Mouse (Mus musculus) hindbrain, postnatal 0 days (tissue): ENCODE data around the gene Prkag2. TPM values are rescaled to one million over a fixed set of nuclear protein-coding genes. Genes with fewer than 3 reads are reported as not detected.

Source experiments
- ATAC-seq: fragments of 200-750 bp; cut with Nextera tagmentation; 2 replicates; pipeline ENCODE4 v1.8.0; 2017; ENCODE audit warnings: mild to moderate bottlenecking, moderate TSS enrichment, moderate library complexity
- DNase-seq: peaks from one replicate; pipeline ENCODE4 v3.0.0-alpha.2; 2015; ENCODE audit warnings: low spot score
- H3K27ac ChIP-seq: fragments of 300-500 bp; sonication (generic); 2 replicates; pipeline ENCODE4 v1.5.1; 2014; ENCODE audit warnings: mild to moderate bottlenecking
- H3K27me3 ChIP-seq: fragments of 300-500 bp; sonication (generic); 2 replicates; pipeline ENCODE4 v1.6.1; 2014; ENCODE audit warnings: low read length, mixed read lengths; ENCODE audit not compliant: insufficient read depth
- H3K36me3 ChIP-seq: fragments of 300-500 bp; sonication (generic); 2 replicates; pipeline ENCODE4 v1.6.1; 2014; ENCODE audit warnings: low read length, mixed read lengths; ENCODE audit not compliant: insufficient read depth
- H3K4me1 ChIP-seq: fragments of 300-500 bp; sonication (generic); 2 replicates; pipeline ENCODE4 v1.6.1; 2014; ENCODE audit warnings: antibody characterized with exemption, low read length, mixed read lengths; ENCODE audit not compliant: insufficient read depth
- H3K4me2 ChIP-seq: fragments of 300-500 bp; sonication (generic); 2 replicates; pipeline ENCODE4 v1.6.1; 2014; ENCODE audit warnings: low read depth, mild to moderate bottlenecking, low read length, moderate library complexity, mixed read lengths
- H3K4me3 ChIP-seq: fragments of 300-500 bp; sonication (generic); 2 replicates; pipeline ENCODE4 v1.5.1; 2014; ENCODE audit warnings: low read length
- H3K9ac ChIP-seq: fragments of 300-500 bp; sonication (generic); replicated peaks from 2 replicates; pipeline ENCODE4 v1.6.1; 2014; ENCODE audit warnings: mild to moderate bottlenecking, low read length, moderate library complexity, mixed read lengths
- H3K9me3 ChIP-seq: fragments of 300-500 bp; sonication (generic); 2 replicates; pipeline ENCODE4 v1.6.1; 2016; ENCODE audit warnings: low read length, mixed read lengths
- CTCF ChIP-seq: IDR thresholded peaks from 2 replicates; pipeline ENCODE4 v1.5.1; 2016; ENCODE audit warnings: antibody characterized with exemption, control low read depth, low read depth
- WGBS: fragments of 180-500 bp; shearing (Covaris S2); extraction: QIAGEN DNeasy Blood & Tissue Kit; methylation state at CpG from one replicate; pipeline ENCODE4 v1.1.7; 2014; 5-methylcytosine and 5-hydroxymethylcytosine counted together
- polyA plus RNA-seq: library from polyadenylated mRNA; unstranded; fragments of >200 nt; fragmentation: Nextera tagmentation; extraction: Ambion mirVana; gene quantifications from 2 replicates; pipeline ENCODE4 v1.2.1, GENCODE M21; 2015
- total RNA-seq: library from RNA; depleted of rRNA; stranded (reverse); fragments of >200 nt; gene quantifications from 2 replicates; pipeline ENCODE4 v1.2.3, GENCODE M21; 2014

Gene Prkag2
- total and polyA plus RNA-seq, 2 experiments from 2014 or later: 38.3 to 86.4 TPM

DNA sequence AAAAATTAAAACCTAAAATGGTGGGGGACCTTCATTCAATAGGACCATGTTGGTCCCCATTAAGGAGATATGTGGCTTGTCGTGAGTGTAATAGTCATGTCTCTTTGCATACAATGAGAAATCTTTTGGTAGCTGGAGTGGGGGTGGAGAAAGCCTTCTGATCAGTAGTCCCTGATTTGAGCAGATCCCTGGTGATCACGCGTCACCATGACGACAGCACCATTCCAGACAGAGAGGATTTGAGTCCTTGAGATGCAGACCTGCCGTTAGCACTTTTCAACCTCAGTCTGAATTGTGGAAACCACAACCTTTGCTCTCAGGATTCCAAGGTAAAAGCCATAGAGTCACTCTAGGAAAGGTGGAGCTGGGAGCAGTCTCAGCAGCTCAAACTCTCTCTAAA, 18.7 kb upstream of the Prkag2 start:
- ATAC-seq (no peak), DNase-seq (peak; percentile 36)
- no peak overlapping the region for H3K27ac ChIP-seq
- H3K27me3 ChIP-seq: no peaks in the 10 kb centered on the region
- no peaks in the 10 kb centered on the region for H3K9me3 ChIP-seq
- no peaks in the 10 kb centered on the region for H3K4me1 ChIP-seq
- no peak for TF ChIP-seq CTCF
- no peak overlapping the region for H3K9ac ChIP-seq
- H3K36me3 ChIP-seq: no peaks in the 10 kb centered on the region
- H3K4me3 ChIP-seq: no peak overlapping the region
- H3K4me2 ChIP-seq: no peak overlapping the region
- 71% methylated on average over 5 of the region's 5 CpGs for WGBS

- Histone ChIP-seq H3K36me3 (no peaks in the 10 kb centered on the region), H3K4me3 (no peak overlapping the region), H3K27ac (no peak overlapping the region), H3K9ac (no peak overlapping the region), H3K4me1 (no peaks in the 10 kb centered on the region), H3K4me2 (no peak overlapping the region), H3K9me3 (no peaks in the 10 kb centered on the region), H3K27me3 (no peaks in the 10 kb centered on the region)
- WGBS: 77% methylated on average over 5 of the region's 5 CpGs
- no peak for ATAC-seq
- no peak for DNase-seq
- no peak for TF ChIP-seq CTCF
Observed at GRCm38 (mm10) chr5:25115997-25116396, 15.6 kb upstream of the Prkag2 start.

- WGBS: 80% methylated on average over 5 of the region's 5 CpGs
- no peak for DNase-seq
- no peak for TF ChIP-seq CTCF
- no peak overlapping the region for H3K27ac ChIP-seq
- no peak overlapping the region for H3K4me3 ChIP-seq
- no peak overlapping the region for H3K9ac ChIP-seq
- H3K36me3 ChIP-seq: no peaks in the 10 kb centered on the region
- ATAC-seq: no peak
- no peaks in the 10 kb centered on the region for H3K9me3 ChIP-seq
- no peak overlapping the region for H3K4me2 ChIP-seq
- H3K27me3 ChIP-seq: no peaks in the 10 kb centered on the region
- no peaks in the 10 kb centered on the region for H3K4me1 ChIP-seq
Observed at GRCm38 (mm10) chr5:25115216-25115615, 14.8 kb upstream of the Prkag2 start.

DNA sequence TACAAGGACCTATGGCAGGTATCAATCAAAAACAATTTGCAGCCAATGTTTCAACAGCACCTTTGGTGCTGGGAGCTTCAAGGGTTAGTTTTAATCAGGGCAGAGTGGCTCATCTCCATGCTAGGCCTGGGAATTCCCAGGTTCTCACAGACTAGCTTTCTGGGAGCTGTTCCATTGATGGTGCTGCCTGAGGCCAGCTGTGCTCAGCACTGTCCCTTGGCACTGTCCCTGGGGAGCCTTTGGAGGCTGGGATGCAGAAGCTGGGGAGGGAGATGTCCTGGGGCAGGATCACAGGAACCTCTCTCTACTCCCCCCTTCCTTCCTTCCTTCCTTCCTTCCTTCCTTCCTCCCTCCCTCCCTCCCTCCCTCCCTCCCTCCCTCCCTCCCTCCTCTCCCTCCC, 13.7 kb upstream of the Prkag2 start:
- ATAC-seq: no peak
- Histone ChIP-seq H3K4me3 (no peak overlapping the region), H3K4me2 (no peak overlapping the region), H3K4me1 (no peaks in the 10 kb centered on the region), H3K27ac (no peak overlapping the region), H3K9me3 (no peaks in the 10 kb centered on the region), H3K36me3 (no peaks in the 10 kb centered on the region), H3K9ac (no peak overlapping the region), H3K27me3 (no peaks in the 10 kb centered on the region)
- no peak for TF ChIP-seq CTCF
- DNase-seq: no peak

GRCm38 (mm10) chr5:25110314-25110713, 9.9 kb upstream of the Prkag2 start:
- no peak for TF ChIP-seq CTCF
- no peak for ATAC-seq
- 86% methylated on average over 3 of the region's 3 CpGs for WGBS

GRCm38 (mm10) chr5:25105748-25106147, 5.3 kb upstream of the Prkag2 start:
- Histone ChIP-seq H3K36me3 (no peaks in the 10 kb centered on the region), H3K4me3 (no peak overlapping the region), H3K9ac (no peak overlapping the region), H3K27me3 (no peaks in the 10 kb centered on the region), H3K27ac (no peak overlapping the region), H3K9me3 (no peaks in the 10 kb centered on the region), H3K4me1 (no peaks in the 10 kb centered on the region), H3K4me2 (no peak overlapping the region)
- ATAC-seq (no peak), DNase-seq (no peak)
- TF ChIP-seq CTCF: no peak

More at GRCm38 (mm10) chr5:25110314-25110713, 9.9 kb upstream of the Prkag2 start:
- H3K27me3 ChIP-seq: no peaks in the 10 kb centered on the region
- no peak overlapping the region for H3K4me3 ChIP-seq
- H3K27ac ChIP-seq: no peak overlapping the region
- DNase-seq: no peak
- no peak overlapping the region for H3K9ac ChIP-seq
- H3K4me2 ChIP-seq: no peak overlapping the region
- H3K4me1 ChIP-seq: no peaks in the 10 kb centered on the region
- H3K36me3 ChIP-seq: no peaks in the 10 kb centered on the region
- H3K9me3 ChIP-seq: no peaks in the 10 kb centered on the region

DNA sequence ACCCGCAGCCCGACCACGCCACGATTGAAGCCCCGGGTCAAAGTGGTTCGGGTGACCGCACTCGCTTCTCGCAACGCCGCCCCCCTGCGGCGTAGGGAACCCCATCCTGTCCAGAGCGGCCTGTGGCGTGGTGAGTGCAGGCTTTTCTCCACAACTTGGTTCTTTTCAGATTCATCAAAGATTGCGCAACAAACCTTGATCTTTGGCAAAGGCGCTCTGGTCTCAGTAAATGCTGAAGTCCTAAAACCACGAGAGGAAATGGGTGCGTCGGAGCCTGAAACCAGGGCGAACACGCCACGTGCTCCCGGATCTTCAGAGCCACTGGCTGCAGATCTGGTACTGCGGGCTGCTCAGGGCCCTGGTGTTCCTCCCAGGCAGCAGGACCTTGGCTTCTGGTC, 683 bp upstream of the Prkag2 start:
- ATAC-seq (peak; percentile 53), DNase-seq (peak; percentile 50)
- Histone ChIP-seq H3K27me3 (no peaks in the 10 kb centered on the region), H3K9me3 (no peaks in the 10 kb centered on the region), H3K27ac (no peak overlapping the region), H3K9ac (peak overlapping the region; percentile 53), H3K4me2 (peak overlapping the region; percentile 98), H3K4me1 (no peaks in the 10 kb centered on the region), H3K4me3 (peak overlapping the region; percentile 48), H3K36me3 (no peaks in the 10 kb centered on the region)
- TF ChIP-seq CTCF: no peak
- WGBS: under 1% methylated on average over 25 of the region's 25 CpGs
